Mouse (Mus musculus): ENCODE results near the gene Sorl1.
A peak's percentile ranks its signal among the peaks of the same experiment; 100 is the strongest.

The Sorl1 gene

DNA sequence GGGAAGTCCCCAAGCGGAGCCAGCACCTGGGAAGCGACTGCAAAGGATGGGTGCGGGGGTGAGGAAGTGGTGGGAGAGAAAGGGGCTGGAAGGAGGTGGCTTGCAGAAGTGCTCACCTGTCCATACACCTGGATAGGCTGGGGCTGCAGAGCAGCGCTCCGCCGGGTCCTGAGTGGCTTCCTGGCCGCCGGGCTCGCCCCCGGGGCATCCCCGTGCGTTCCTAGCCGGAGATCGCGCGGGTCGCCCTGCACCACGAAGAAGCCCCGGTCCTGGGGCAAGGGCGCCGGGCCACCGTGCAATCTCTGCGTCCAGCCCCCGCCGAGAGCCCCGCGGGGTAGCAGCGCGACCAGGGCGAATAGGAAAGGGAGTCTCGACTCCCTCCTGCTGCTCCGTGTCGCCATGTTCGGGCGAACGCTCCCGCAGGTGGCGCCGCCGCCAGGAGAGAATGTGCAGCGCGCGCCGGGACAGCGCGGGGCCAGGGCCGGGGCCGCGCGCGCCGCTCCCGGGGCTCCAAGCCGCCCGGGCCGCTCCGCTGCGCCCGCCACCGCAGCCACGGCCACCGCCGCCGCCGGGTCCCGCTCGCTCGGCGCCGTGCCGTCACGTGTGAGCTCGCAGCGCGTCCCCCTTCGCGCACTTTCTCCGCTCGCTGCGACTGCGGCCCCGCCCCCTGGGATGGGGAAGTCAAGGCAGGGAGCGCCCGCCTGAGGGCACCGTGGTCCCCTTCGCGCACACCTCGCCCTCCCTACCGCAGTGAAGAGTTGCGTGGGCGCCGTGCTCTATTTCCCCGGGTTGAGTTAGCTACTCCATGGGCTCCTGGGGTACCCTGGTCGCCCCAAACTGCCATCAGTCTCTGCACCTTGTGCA is at the start of gene Sorl1:
Sorl1 (minus strand) TSS at position 585 of the 864 bp plus-strand sequence.
- peak; percentile 72 for DNase-seq (ENCODE audit: low read depth, low spot score)

DNA sequence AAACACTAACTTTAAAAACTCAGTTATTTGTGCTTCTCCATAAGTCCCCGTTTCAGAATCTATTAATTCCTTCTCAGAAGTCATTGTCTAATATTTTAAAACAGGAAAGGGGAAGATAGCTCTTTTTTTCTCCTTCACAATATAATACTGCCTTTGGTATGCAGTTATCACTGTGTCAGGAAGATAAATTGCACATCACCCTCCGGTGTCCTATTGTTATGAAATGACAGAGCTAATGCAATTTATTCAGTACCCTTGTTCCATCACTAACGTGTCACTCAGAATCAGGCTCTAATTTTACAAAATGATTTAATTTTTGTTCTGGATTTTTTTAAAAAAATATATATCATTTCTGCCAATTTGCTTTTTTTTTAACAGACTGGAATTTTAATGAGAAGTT is 49.7 kb upstream of the Sorl1 start:
- DNase-seq (ENCODE audit: low read depth, low spot score) = no peak

DNA sequence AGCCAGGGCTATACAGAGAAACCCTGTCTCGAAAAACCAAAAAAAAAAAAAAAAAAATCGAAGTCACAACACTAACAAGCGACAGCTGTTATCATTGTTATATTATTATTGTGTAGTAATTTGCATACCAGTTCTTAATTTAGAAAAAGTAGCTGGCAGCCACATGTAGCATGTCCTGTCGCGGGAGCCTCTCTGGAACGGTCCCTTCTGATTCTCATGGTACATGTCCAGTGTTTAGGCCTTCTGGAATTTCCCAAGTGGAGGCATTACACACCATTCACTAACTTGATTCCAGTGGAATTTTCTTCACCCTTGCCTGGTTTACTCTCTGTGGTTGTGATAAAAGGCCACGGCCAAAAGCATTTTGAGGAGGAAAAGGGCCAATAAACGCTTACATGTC is 45.4 kb upstream of the Sorl1 start:
- DNase-seq (ENCODE audit: low read depth, low spot score) = no peak

DNA sequence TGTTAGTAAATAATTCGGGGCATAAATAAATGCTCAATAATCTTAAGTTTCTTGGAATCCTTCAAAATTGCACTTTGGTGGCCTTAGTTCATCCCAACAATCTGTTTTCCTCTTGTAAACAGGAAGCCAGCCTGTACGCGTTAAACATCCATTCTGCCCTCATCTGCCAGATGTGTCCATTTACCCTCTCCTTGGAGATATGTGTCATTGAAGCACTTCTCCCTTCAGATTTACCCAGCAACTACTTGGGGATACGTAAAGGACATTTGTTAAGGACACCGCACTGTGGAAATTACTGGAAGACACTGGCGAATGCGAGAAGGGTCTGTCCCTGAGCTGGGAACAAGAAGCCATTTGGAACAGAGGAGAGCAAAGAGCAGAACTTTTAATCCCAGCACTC is 44.9 kb upstream of the Sorl1 start:
- DNase-seq (ENCODE audit: low read depth, low spot score) = no peak

DNA sequence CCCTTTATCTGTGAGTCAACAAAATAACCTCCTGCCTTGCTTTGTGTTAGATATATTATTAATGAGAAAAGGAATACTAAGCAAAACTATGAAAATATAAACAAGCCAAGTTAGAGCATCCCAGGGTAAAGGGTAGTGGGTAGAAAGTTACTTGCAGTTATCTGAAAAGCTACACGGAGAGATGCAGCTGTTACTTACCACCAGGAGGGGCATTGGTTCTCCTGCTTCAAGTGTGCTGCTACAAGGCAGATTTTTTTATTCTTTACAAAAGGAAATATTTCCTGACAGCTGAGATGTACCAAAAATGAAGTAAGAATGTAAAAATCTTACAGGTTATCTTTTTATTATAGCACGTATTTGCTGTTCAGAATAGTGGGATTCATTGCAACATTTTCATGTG is 40.8 kb upstream of the Sorl1 start:
- DNase-seq (ENCODE audit: low read depth, low spot score) = no peak

DNA sequence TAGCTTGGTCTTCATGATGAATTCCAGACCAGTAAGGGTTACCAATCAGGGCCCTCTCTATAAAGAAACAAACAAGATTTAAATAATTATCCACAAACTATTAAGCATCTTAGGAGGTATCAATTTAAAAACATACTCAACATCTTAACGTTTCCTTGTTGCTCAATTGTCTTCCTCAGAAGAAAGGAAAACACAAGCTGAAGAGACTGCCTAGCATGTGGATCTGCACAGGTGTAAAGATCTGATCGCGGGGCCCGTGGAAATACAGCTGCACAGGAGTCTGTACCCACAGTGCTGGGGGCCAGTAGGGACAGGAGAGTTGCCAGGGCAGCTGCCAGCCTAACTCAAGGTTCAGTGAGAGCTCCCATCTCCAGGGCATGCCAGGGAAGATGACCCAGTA is 38.9 kb upstream of the Sorl1 start:
- no peak for DNase-seq (ENCODE audit: low read depth, low spot score)

DNA sequence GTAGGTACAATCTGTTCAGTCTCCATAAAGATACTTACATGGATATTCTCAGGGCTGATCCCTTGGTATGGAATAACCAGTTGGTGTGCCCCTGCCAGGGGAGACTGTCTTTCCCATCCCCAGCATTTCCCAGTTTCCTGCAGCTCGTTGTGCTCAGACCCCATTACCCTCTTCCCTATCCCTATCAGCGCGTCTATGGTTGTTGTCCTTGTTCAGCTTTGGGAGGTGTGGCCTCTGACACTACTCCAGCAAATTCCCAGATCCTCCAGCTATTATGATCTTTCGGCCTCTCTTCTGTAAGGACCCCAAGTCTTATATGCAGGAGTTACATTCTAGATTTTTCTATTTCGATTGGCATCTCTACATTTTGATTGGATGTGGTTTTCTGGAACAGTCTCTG is 35.3 kb upstream of the Sorl1 start:
- DNase-seq (ENCODE audit: low read depth, low spot score) = no peak

DNA sequence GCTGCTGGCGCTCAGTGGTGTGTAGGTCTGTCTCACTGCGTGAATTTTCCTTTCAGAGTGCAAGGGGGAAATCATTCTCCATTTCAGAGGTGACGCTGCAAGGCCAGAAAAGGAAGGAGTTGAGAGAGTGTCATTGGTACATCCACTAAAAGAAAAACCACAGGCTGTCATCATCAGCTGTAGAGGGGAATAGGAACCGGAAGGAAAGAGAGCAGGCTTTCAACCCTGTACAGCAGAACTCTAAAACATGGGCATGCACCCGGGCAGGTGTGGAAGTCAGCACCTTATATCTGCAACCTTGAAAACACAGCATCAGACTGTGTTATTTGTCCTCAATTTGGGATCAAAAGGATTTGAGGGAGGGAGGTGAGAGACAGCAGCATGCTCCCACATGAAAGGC is 34.6 kb upstream of the Sorl1 start:
- peak; percentile 67 for DNase-seq (ENCODE audit: low read depth, low spot score)

DNA sequence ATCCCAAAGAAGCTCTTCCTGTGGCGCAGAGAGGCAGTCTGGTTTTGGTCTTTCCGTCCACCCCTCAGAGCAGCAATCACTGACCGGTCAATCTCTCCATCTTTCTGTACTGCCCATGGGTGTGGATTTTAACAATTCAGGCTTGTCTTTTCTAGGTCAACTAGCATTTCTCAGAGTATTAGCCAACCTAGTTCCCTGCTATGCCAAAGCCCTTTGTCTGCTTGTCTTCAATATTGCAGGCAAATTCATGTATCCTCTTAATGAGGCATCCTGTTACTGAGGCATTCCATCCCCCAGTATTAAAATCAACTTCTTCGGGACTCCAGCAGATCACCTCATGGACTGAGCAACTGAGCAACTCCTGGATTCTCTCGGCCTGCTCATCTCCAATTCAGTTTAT is 33.9 kb upstream of the Sorl1 start:
- DNase-seq (ENCODE audit: low read depth, low spot score) = no peak

DNA sequence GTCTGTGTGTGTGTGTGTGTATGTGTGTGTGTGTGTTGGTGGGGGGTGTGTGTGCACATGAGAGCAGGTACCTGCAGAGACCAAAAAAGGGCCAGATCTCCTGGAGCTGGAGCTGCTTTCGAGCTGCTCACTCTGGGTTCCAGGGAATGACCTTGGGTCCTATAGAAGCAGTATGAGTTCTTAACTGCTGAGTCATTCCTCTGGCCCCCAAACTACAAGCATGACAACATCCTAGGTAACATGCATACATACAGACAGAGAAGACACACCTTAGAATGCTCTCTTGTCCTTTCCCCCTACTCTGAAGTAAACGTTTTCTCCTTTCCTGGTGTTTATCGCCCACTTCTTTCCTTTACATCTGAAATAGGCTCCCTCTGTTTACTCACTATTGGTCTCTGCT is 32.5 kb upstream of the Sorl1 start:
- DNase-seq (ENCODE audit: low read depth, low spot score) = no peak

DNA sequence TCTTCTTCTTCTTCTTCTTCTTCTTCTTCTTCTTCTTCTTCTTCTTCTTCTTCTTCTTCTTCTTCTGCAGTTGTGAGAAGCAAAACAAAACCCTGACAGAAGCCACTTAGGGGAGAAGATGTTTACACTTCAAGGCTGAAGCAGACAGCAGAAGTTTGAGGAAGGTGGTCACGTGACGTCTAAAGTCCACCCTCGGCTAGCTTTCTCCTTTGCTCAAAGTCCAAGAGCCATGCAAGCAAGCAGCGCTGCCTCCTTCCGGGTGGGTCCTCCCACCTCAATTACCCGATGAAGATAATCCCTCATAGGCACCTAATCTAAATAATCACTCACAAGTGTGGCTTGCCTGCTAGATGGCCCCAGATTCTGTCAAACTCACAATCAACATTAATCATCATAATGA is 30.6 kb upstream of the Sorl1 start:
- no peak for DNase-seq (ENCODE audit: low read depth, low spot score)

DNA sequence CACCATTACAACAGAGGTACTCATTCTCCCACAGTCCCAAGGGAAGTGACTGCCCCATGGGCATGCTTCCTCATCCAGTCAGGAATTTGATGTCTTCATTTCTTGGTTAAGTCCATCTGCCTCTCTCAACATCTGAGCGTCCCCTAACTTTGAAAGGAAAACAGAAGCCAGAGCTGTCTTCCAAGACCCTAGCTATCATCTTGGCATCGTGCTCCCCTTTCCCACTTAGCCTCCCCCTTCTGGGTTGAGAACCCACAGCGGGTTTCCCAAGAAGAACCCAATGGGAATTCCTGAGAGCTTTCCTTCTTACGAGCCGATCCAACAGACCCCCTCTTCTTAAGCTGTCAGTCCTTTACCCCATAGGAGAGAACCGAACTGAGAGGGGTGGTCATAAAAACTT is 24.7 kb upstream of the Sorl1 start:
- no peak for DNase-seq (ENCODE audit: low read depth, low spot score)

DNA sequence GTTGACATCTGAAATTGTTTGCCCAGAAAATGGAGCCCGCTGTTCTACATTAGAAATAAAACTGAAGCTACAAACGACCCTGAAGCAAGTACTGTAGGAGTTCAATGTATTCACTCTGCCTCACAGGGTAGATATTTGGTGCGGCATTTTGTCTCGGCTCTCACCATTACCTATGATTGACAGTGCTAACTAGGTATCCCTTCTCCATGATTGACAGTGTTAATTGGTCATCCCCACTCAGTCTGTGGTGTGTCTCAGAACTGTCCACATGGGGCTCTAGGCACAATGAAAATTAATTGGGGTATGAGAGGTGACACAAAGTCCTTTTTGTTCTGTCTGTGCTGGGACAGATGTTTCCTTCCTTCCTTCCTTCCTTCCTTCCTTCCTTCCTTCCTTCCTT is 23.9 kb upstream of the Sorl1 start:
- DNase-seq (ENCODE audit: low read depth, low spot score) = no peak

DNA sequence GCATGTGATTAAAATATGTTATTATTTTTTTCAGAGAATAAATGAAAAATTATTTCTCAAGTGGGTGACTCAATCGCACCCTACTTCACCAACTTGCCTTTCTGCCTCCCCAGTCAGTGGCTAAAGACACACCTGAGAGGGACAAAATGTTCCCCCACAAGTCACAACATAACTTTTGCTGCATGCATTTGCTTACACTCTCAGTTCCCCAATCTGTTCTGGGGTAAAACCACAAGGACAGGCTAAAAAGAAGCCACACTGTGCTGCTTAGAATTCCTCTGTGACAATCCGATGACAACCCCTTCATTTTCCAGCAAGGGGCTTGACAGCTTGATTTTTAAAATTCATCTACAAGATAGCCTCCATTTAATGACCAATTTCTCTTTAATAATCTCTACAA is 22.4 kb upstream of the Sorl1 start:
- no peak for DNase-seq (ENCODE audit: low read depth, low spot score)

DNA sequence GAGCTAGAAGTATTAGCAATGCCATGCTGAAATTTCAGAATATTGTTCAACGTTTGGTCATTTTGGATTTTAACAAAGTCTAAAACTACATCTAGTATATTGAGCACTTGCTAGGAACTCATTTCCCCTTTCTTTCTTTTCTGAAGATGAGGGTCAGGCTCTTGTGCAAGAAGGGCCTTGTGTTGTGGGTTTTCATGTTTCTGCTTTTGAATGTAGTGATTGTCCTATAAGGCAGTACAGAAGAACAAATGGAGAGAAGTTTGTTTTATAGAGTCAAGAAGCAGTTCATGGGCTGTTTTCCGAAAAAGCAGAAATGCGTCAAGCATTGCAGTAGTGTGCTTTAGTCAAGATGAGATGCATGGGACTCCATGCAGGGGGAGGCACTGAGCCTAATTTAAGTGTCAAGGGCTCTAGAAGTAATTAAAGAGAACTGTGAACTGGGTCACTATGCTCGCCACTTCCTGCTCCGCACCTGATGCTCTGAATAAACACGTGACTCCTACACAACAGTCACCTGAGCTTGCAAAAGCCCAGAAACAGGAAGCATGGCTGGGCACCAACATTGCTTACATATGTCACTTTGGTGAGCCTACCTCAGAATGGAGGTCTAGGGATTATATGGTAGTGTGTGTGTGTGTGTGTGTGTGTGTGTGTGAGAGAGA is 17.6 kb upstream of the Sorl1 start:
- peak; percentile 41 for DNase-seq (ENCODE audit: low read depth, low spot score)

DNA sequence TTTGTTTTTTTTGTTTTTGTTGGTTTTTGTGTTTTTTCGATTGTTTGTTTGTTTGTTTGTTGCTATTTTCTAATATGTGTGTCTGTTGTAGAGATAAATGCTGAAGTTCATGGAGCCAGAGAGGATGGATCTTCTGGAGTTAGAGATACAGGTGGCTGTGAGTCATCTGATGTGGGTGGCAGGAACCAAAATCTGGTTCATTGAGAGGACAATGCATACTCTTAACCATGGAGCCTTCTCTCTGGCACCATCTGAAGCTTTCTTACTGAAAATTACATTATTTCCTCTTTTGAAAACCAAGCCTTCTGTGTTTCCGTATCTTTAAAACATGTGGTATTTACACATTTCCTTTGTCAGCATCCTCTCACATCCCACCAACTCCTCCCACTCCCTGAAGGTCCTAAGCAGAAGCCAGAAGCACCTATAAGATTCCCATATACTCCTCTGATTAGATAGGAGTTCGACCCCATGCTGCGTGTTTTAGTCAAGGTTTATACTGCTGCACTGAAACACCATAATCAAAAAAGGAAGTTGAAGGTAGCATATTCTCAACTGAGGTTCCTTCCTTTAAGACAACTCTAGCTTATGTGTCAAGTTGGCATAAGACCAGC is 14.3 kb upstream of the Sorl1 start:
- no peak for DNase-seq (ENCODE audit: low read depth, low spot score)

DNA sequence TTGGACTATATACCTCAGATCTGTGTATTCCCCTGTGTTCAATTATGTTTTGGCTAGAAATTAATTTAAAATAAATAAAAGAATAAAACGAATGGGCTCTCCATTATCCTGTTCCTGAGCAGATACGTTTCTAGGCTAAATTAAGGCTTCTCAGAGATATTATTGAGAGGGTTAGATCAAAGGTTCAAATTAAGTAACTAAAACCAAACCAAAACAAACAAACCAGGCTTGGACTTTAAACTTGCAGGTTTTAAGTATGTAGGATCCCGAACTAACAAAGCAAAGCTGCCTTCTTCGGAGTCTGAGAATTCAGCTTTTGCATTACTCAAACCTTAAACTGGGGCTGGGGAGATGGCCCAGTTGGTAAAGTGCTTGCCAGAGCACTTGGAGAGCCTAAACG is 13.5 kb upstream of the Sorl1 start:
- DNase-seq (ENCODE audit: low read depth, low spot score) = no peak

DNA sequence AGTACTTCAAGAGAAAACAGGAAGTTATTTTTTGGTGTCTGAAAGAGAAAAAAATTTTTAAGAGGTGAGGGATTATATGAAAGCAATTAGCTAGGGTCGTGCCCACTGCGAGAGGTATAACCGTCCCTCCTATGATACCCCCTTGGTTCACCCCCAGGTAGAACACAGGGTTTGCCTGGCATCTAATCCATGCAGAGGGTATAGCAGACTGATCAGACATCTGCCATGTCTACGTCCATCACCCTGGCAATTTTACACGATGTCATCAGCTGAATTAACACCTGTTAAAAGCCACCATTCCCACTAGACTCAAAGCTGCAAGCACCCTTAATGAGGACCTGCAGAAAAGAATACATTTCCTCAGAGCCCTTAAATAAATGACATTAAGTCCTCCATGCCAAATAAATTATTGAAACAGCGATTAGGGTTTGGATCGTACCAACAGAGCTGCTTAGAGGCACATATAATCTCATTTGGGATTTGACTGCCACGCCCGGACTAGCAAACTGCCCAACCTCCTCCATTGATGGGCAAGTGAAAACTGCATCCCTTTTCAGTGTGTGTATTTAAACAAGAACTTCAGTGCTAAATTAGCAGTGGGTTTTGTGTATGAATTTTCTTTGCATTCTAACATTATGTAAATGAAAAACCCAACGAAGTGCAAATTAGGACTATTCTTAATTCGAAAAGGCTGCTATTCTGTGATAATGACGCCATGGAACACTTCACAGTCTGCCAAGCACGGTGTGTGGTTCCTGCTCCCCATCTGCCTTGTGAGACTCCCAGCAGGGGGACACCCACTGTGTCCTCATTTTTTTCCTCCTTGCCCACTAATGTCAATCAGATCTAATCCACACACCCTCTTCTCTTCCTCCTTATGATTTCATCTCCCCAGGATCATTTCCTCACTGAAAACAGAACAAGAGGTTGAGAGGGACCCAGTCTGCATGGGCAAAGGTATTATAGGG is 7.0 kb upstream of the Sorl1 start:
- no peak for DNase-seq (ENCODE audit: low read depth, low spot score)

DNA sequence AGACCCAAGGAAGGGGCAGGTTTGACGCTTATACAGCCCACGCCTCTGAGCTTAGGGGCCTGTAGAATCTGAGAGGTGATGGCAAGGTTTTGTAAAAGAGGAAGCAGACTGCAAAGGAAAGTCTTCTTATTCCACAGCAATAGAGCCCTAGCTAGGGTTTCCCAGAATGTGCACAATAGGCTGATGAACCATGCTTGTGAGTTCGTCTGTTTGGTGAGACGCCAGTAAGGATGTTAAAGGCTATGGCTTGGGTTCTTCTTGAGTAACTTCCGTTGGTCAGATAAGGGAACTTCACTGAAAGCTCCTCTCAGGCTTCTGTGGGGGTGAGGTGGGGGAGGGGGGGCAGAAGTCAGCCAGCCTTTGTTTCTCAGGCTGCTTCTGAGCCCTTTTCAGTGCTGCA is 3.9 kb upstream of the Sorl1 start:
- no peak for DNase-seq (ENCODE audit: low read depth, low spot score)

DNA sequence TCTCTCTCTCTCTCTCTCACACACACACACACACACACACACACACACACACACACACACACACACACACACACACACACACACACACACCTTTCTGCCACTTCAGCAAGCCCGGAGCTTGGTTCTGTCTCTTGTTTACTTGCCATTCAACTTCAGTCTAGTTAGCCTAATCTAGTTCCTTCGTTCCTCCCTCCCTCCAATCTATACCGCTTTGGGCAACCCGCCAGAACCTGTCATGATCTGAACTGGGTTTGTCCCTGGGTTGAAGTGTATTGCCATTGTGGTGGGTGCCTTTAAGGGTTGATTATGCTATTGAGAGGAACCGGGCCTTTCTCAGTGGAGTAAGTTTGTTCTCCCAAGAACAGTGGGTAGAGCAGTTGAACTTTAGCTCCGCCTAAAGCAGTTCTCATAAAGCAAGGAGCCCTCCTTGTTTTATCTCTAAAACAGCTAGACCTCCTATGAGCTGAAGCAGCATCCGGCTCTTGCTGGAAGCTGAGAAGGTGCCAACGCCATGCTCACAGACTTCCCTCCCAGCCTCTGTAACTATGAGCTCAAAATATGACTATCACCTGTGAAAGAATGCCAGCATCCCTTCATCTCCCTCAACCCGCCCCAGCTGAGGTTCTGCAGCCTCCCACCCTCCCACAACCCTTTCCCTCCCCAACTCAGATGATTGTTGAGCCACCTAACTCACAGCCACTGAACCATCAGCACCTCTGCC is 1.3 kb upstream of the Sorl1 start:
- no peak for DNase-seq (ENCODE audit: low read depth, low spot score)

DNA sequence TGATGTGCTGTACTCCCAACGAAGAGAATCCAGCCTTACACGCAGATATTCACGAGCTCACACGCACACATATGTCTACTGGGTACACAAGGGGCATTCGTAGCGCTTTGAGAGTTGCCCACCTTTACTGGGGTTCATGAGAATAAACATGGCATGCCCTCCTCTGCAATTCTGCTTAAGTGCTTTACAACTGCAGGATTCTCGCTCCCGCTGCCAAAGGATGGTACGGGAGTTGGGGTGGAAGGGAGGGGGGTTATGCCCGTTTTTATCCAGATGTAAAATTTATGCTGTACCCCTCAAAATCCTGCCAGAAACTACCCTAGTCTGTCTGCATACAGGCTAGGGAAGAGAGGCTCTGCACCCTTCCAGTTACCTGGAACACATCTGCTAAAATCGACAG is 893 bp downstream of the Sorl1 start:
- no peak for DNase-seq (ENCODE audit: low read depth, low spot score)
